Mouse (Mus musculus) stomach, embryonic 14.5 days (tissue): Measurements from ENCODE around the gene Gm49416. TPM values are rescaled to one million over a fixed set of nuclear protein-coding genes. Genes with fewer than 3 reads are reported as not detected.
A peak's percentile ranks its signal among the peaks of the same experiment; 100 is the strongest.
"Not testable (repeated sequence)": the region's sequence is repeated elsewhere in the genome, so short reads cannot be mapped to it uniquely, and the experiment has no call there.

Source experiments
- ATAC-seq: fragments of 200-750 bp; cut with Nextera tagmentation; 2 replicates; pipeline ENCODE4 v1.8.0; 2017; ENCODE audit warnings: low read depth, moderate TSS enrichment; ENCODE audit not compliant: insufficient number of reproducible peaks, insufficient read depth, low FRiP score
- H3K27ac ChIP-seq: fragments of 300-500 bp; sonication (generic); 2 replicates; pipeline ENCODE4 v1.5.1; 2014; ENCODE audit warnings: mild to moderate bottlenecking, low read length, moderate library complexity, mixed read lengths
- H3K27me3 ChIP-seq: fragments of 300-500 bp; sonication (generic); 2 replicates; pipeline ENCODE4 v1.6.1; 2014; ENCODE audit warnings: low read length, control low read depth, mixed read lengths; ENCODE audit not compliant: control insufficient read depth, insufficient read depth
- H3K36me3 ChIP-seq: fragments of 300-500 bp; sonication (generic); 2 replicates; pipeline ENCODE4 v1.6.1; 2014; ENCODE audit warnings: mild to moderate bottlenecking, control low read depth, low read length, moderate library complexity, mixed read lengths; ENCODE audit not compliant: control insufficient read depth, insufficient read depth
- H3K4me1 ChIP-seq: fragments of 300-500 bp; sonication (generic); 2 replicates; pipeline ENCODE4 v1.6.1; 2014; ENCODE audit warnings: low read length, control low read depth, mixed read lengths; ENCODE audit not compliant: control insufficient read depth, insufficient read depth
- H3K4me2 ChIP-seq: fragments of 300-500 bp; sonication (generic); replicated peaks from 2 replicates; pipeline ENCODE4 v1.6.1; 2014; ENCODE audit warnings: low read depth, low read length, control low read depth
- H3K4me3 ChIP-seq: fragments of 300-500 bp; sonication (generic); 2 replicates; pipeline ENCODE4 v1.5.1; 2014; ENCODE audit warnings: low read depth, low read length, control low read depth
- H3K9ac ChIP-seq: fragments of 300-500 bp; sonication (generic); replicated peaks from 2 replicates; pipeline ENCODE4 v1.6.1; 2014; ENCODE audit warnings: low read depth, mild to moderate bottlenecking, control low read depth, low read length, moderate library complexity, mixed read lengths
- H3K9me3 ChIP-seq: fragments of 300-500 bp; sonication (generic); 2 replicates; pipeline ENCODE4 v1.6.1; 2016; ENCODE audit warnings: low read depth, low read length, control low read depth; ENCODE audit not compliant: control insufficient read depth
- WGBS: fragments of 180-500 bp; shearing (Covaris S2); extraction: QIAGEN DNeasy Blood & Tissue Kit; methylation state at CpG from one replicate; pipeline ENCODE4 v1.1.7; 2014; 5-methylcytosine and 5-hydroxymethylcytosine counted together
- polyA plus RNA-seq: library from polyadenylated mRNA; unstranded; fragments of >200 nt; fragmentation: Nextera tagmentation; extraction: Ambion mirVana; gene quantifications from 2 replicates; pipeline ENCODE4 v1.2.1, GENCODE M21; 2014

Gene Gm49416
- polyA plus RNA-seq, 1 experiment from 2014 or later: not detected

DNA sequence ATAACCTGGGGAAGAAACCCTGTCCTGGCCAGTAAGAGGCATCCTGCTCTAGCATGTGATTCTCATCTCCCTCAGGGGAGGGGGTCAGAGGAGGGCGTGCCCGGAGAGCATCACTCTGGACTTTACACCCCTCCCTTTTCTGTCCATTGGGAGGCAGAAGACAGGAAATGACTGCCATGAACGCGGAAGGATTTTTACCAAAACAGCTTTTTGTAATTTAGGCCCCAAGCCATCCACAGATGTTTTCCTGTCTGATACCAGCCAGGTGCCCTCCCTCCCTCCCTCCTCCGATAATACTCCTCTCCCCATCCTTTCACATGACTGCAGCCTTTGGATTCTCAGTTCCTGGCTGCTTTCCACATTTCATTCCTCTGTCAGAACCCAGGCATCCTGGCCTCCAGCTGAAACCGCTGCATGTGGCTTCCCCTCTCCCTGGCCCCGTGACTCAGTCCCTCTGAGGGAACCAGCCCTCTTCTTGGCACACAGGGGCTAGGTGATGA is 38.3 kb upstream of the Gm49416 start, which contains the start of gene Lrrn4cl:
Gene Lrrn4cl (plus strand): TSS at position 367 of the 500 bp plus-strand sequence.
- Histone ChIP-seq H3K4me2 (no peak within 1 kb of the TSS), H3K27me3 (no peaks in the 10 kb centered on the region), H3K4me3 (no peak within 1 kb of the TSS), H3K4me1 (no peaks in the 10 kb centered on the region), H3K9ac (no peak within 1 kb of the TSS), H3K27ac (peak within 1 kb of the TSS; percentile 33; the same call in 1 of the 2 replicates), H3K9me3 (no peaks in the 10 kb centered on the region), H3K36me3 (peaks cover 7% of the 10 kb centered on the region)
- peak; percentile 72; the same call in 1 of the 2 replicates for ATAC-seq
- WGBS: 19% methylated on average over 7 of the region's 7 CpGs

DNA sequence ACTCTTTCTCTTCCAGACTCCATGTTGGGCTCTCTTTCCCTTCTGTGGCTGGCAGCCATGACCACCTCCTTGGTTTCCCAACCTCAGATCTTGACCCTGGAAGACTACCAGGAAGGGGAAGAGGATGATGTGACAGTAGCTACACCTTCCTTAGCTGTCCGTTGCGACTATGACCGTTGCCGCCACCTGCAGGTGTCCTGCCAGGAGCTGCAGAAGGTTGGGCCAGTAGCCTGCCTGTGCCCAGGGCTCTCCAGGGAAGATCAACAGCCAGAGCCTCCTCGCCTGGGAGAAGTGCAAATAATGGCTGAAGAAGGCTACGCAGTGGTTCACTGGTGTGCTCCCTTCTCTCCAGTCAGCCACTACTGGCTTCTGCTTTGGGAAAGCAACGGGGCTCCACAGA is 37.1 kb upstream of the Gm49416 start:
- no peak for ATAC-seq

DNA sequence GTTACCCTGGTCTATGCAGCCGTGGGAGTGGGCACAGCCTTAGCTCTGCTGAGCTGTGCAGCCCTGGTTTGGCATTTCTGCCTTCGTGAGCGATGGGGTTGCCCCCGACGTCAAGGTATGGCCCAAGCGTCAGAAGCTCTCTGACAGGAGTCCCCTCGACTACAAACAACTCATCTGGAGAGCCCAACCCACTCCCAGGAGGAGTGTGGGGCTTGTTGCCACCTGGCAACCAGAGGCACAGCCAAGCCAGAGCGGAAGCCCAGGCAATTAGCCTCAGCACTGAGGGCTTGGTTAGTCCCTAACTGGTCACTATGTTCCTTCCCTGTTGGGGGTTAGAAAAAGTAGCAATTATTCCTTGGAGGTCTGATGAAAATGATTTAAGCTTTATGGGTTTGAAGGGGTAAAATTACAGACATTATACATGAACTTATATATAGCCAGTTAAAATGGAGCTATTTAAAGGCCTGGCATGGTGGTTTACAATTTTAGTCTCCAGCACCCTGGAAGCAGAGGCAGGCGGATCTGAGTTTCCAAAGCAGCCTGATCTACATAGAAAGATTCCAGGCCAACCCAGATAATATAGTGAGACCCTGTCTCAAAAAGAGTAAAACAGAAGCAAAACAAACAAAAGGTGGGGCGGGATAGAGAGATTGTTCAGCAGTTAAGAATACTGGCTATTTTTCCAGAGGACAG is 36.3 kb upstream of the Gm49416 start:
- Histone ChIP-seq H3K27me3 (no peaks in the 10 kb centered on the region), H3K4me1 (no peaks in the 10 kb centered on the region), H3K9me3 (no peaks in the 10 kb centered on the region), H3K4me2 (no peak overlapping the region), H3K4me3 (no peak overlapping the region), H3K27ac (no peak overlapping the region), H3K9ac (no peak overlapping the region), H3K36me3 (peaks cover 5% of the 10 kb centered on the region)
- no peak for ATAC-seq
- WGBS: 51% methylated on average over 10 of the region's 10 CpGs

More for the DNA sequence above, 37.1 kb upstream of the Gm49416 start:
- no peaks in the 10 kb centered on the region for H3K27me3 ChIP-seq
- no peak overlapping the region for H3K9ac ChIP-seq
- H3K36me3 ChIP-seq: peaks cover 7% of the 10 kb centered on the region
- WGBS: 42% methylated on average over 7 of the region's 7 CpGs
- H3K9me3 ChIP-seq: no peaks in the 10 kb centered on the region
- H3K4me1 ChIP-seq: no peaks in the 10 kb centered on the region
- H3K4me2 ChIP-seq: no peak overlapping the region
- no peak overlapping the region for H3K4me3 ChIP-seq
- no peak overlapping the region for H3K27ac ChIP-seq

DNA sequence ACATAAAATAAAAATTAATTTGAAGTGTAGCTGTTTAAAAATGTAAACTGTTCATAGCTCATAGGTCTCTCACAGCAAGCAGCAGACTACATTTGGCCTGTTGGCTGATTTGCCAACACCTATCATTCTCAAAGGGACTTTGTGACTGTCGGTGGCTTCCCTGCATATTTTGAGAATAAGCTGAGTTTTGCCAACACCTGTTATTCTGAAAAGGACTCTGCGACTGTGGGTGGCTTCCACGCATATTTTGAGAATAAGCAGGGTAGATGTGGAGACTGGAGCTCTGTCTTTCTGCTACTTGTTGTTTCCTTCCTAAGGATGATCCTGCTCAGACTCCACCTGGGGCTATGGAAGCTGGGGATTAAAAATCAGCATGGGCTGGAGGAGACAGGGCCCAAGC is 35.6 kb upstream of the Gm49416 start:
- WGBS: 84% methylated on average over 3 of the region's 3 CpGs
- Histone ChIP-seq H3K4me3 (no peak overlapping the region), H3K36me3 (no peaks in the 10 kb centered on the region; the same call in 1 of the 2 replicates), H3K9me3 (no peaks in the 10 kb centered on the region), H3K4me2 (no peak overlapping the region), H3K4me1 (no peaks in the 10 kb centered on the region), H3K27me3 (no peaks in the 10 kb centered on the region), H3K27ac (no peak overlapping the region), H3K9ac (no peak overlapping the region)
- ATAC-seq: no peak

DNA sequence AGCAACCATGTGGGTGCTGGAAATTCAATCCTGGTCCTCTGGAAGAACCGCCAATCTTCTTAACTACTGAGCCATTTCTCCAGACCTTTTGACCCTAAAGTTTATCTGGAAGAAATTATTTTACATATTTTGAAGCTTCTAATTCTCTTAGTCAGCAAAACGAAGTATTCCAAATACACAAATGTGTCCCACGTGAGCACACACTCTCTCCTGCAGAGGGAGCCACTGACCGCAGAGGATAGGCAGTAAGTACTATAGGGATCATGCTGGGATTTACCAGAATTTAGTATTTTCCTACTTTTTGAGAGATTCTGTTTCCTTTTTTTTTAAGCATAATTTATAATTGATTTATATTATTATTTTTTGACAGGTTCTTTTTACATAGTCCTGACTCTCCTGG is 31.0 kb upstream of the Gm49416 start:
- Histone ChIP-seq H3K9me3 (no peaks in the 10 kb centered on the region), H3K9ac (no peak overlapping the region), H3K4me3 (no peak overlapping the region), H3K4me2 (no peak overlapping the region), H3K27me3 (no peaks in the 10 kb centered on the region), H3K27ac (no peak overlapping the region), H3K36me3 (no peaks in the 10 kb centered on the region), H3K4me1 (no peaks in the 10 kb centered on the region)
- 47% methylated on average over 4 of the region's 4 CpGs for WGBS
- ATAC-seq: no peak

DNA sequence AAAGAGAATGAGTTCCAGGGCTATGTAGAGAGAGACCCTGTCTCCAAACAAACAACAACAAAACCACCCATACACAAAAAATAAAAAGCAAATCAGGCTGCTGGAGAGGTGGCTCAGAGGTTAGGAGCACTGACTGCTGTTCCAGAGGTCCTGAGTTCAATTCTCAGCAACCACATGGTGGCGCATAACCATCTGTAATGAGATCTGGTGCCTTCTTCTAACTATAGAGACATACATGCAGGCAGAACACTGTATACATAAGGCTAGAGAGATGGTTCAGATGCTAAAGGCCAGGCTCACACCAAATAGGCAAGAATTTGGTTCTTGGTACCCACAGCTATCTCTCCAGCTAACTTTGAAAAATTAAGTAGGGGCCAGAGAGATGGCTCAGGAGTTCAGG is 29.7 kb upstream of the Gm49416 start:
- no peak for ATAC-seq
- Histone ChIP-seq H3K27me3 (no peaks in the 10 kb centered on the region), H3K27ac (no peak overlapping the region), H3K4me2 (no peak overlapping the region), H3K9me3 (no peaks in the 10 kb centered on the region), H3K4me3 (no peak overlapping the region), H3K36me3 (no peaks in the 10 kb centered on the region), H3K4me1 (no peaks in the 10 kb centered on the region), H3K9ac (no peak overlapping the region)
- WGBS: 23% methylated on average over 1 of the region's 1 CpGs

DNA sequence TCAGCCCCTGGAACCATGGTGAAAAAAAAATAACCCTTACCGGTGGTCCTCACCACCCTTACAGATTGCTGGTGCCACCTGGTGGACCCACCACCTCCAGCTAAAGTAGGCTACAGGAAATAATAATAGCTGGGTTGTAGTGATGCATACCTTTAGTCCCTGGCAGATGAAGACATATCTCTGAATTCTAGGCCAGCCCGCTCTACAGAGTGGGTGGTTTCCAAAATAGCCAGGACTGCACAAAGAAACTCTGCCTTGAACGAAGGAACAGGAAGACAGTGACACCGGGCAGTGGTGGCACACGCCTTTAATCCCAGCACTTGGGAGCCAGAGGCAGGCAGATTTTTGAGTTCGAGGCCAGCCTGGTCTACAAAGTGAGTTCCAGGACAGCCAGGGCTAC is 24.5 kb upstream of the Gm49416 start:
- ATAC-seq: no peak
- H3K27me3 ChIP-seq: no peaks in the 10 kb centered on the region
- H3K4me3 ChIP-seq: no peak overlapping the region
- H3K4me1 ChIP-seq: no peaks in the 10 kb centered on the region
- H3K27ac ChIP-seq: no peak overlapping the region
- H3K36me3 ChIP-seq: no peaks in the 10 kb centered on the region
- WGBS: 83% methylated on average over 6 of the region's 6 CpGs
- no peak overlapping the region for H3K4me2 ChIP-seq
- no peaks in the 10 kb centered on the region for H3K9me3 ChIP-seq
- no peak overlapping the region for H3K9ac ChIP-seq

DNA sequence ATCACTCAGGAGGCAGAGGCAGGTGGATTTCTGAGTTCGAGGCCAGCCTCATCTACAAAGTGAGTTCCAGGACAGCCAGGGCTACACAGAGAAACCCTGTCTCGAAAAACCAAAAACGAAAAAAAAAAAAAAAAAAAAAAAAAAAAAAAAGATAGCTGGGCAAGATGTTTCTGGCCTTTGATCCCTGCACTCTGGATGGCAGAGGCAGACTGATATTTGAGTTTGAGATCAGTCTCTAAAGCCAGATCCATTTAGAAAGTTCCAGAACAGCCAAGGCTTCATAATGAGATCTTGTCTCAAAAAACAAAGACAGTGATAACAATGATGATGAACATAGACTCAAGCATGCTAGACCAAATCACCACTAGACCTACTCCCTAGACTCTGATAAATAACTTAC is 18.3 kb upstream of the Gm49416 start:
- not testable (repeated sequence) for H3K27ac ChIP-seq, ATAC-seq, H3K27me3 ChIP-seq, H3K4me1 ChIP-seq, H3K9me3 ChIP-seq, H3K9ac ChIP-seq, H3K4me2 ChIP-seq
- Histone ChIP-seq H3K4me3 (peak overlapping the region; percentile 64; the same call in 1 of the 2 replicates), H3K36me3 (peaks cover 22% of the 10 kb centered on the region)
- WGBS: 77% methylated on average over 3 of the region's 3 CpGs
